Mouse (Mus musculus): ENCODE measurements around the gene Gm6358. TPM values are rescaled to one million over a fixed set of nuclear protein-coding genes. Genes with fewer than 3 reads are reported as not detected.
"Not testable (repeated sequence)": the region's sequence is repeated elsewhere in the genome, so short reads cannot be mapped to it uniquely, and the experiment has no call there.

Gene Gm6358
- not detected in 2 replicates for polyA plus RNA-seq (2015; fragmentation: Nextera tagmentation; extraction: Ambion mirVana)

DNA sequence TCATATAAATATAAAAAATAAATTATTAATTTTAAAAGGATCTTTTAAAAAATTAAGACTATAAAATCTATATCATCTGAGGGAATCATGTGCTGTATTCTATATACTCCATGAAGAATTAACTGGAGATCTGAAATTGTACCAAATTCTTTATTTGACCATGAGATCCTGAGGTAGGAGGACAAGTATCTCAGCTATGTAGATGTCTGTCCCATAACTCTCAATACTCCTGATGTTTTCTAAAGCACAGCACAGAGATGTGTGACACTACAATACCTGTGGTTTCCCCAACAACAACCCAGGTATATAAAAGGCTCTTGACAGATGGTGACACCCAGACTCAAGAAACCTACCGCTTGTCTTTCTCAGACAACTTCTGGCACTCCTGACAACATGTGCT is at the start of gene Gm6358:
TSS of gene Gm6358 (plus strand) at position 301 of the 400 bp plus-strand sequence.
- no peak for DNase-seq (ENCODE audit: low spot score)

DNA sequence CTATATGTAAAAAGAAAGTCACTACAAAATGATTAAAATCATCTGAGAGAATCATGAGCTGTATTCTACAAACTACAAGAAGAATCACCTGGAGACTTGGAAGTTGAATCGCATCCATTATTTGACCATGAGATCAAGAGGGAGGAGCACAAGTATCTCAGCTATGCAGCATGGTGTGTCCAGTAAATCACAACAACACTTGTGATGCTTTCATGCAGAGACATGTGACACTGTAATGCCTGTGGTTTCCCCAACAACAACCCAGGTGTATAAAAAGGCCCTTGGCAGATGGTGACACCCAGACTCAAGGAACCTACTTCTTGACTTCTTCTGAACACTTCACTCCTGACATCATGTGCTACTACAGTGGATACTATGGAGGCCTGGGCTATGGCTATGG is 10.1 kb downstream of the Gm6358 start, which contains the start of gene Gm10061:
TSS of gene Gm10061 (plus strand) at position 301 of the 400 bp plus-strand sequence.
- no peak for DNase-seq (ENCODE audit: low spot score)

DNA sequence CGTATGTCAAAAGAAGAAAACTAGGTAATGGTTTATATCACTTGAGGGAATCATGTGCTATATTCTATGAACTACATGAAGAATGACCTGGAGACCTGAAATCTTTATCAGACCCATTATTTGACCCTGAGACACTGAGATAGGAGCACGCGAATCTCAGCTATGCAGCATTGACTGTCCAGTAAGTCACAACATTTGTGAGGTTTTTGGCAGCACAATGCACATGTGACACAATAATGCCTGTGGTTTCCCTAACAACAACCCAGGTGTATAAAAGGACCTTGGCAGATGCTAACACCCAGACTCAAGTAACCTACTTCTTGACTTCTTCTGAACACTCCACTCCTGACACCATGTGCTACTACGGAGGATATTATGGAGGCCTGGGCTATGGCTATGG is 17.0 kb downstream of the Gm6358 start, which contains the start of gene Gm9789:
TSS of gene Gm9789 (plus strand) at position 301 of the 400 bp plus-strand sequence.
- no peak for DNase-seq (ENCODE audit: low spot score)

DNA sequence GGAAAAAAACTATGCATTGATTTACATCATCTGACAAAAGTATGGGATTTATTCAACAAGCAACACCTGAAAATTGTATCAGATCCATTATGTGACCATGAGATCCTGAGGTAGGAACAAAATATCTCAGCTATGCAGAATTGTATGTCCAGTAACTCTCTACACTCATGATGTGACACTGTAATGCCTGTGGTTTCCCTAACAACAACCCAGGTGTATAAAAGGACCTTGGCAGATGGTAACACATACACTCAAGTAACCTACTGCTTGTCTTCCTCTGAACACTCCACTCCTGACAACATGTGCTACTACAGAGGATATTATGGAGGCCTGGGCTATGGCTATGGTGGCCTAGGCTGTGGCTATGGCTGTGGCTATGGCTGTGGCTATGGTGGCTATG is 28.5 kb downstream of the Gm6358 start, which contains the start of gene Gm7735:
TSS of gene Gm7735 (plus strand) at position 301 of the 400 bp plus-strand sequence.
- DNase-seq (ENCODE audit: low spot score), result not testable (repeated sequence)

DNA sequence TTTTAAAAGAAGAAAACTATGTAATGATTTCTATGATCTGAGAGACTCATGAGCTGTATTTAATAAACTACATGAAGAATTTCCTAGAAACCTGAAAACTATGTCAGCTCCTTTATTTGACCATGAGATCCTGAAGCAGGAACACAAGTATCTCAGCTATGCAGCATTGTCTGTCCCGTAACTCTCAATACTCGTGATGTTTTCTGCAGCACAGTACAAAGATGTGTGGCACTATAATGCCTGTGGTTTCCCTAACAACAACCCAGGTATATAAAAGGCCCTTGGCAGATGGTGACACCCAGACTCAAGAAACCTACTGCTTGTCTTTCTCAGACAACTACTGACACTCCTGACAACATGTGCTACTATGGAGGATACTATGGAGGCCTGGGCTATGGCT is 33.8 kb downstream of the Gm6358 start, which contains the start of gene 1110057P08Rik:
TSS of gene 1110057P08Rik (plus strand) at position 301 of the 400 bp plus-strand sequence.
- DNase-seq (ENCODE audit: low spot score), result no peak

DNA sequence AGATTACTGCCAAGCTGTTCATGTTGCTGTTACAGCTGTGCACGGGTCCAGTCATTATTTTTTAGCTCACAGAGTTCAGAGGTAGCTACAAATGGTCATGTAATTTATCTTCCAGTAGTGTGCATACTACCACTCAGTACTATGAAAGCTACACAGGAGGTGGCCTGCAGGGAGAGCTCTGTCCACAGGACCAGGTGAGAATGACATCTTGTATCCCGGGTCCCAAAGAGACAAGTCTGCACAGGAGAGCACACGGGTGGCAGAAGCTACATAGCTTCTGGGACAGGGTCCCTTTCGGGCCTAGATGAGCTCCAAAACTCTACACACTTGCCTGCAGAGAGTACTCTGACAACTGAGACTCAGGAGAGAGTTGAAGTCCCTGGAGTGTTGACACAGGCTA is 48.0 kb downstream of the Gm6358 start:
- DNase-seq (ENCODE audit: low spot score), result no peak

Other genes starting within 250 kb of the Gm6358 start
- gene Krtap19-5, start 244.4 kb upstream of the Gm6358 start, polyA plus RNA-seq (2015; fragmentation: Nextera tagmentation; extraction: Ambion mirVana), result not detected in 2 replicates
- not detected in 2 replicates for gene Krtap19-9b, start 208.6 kb upstream of the Gm6358 start, polyA plus RNA-seq (2015; fragmentation: Nextera tagmentation; extraction: Ambion mirVana)
- not detected in 2 replicates for gene Krtap16-3, start 178.0 kb upstream of the Gm6358 start, polyA plus RNA-seq (2015; fragmentation: Nextera tagmentation; extraction: Ambion mirVana)
- not detected in 2 replicates for gene Krtap22-2, start 130.1 kb upstream of the Gm6358 start, polyA plus RNA-seq (2015; fragmentation: Nextera tagmentation; extraction: Ambion mirVana)
- gene Gm10229, start 125.6 kb upstream of the Gm6358 start, polyA plus RNA-seq (2015; fragmentation: Nextera tagmentation; extraction: Ambion mirVana), result not detected in 2 replicates
- gene Krtap6-1, start 109.2 kb upstream of the Gm6358 start, polyA plus RNA-seq (2015; fragmentation: Nextera tagmentation; extraction: Ambion mirVana), result not detected in 2 replicates
- not detected in 2 replicates for gene Gm10228, start 99.4 kb upstream of the Gm6358 start, polyA plus RNA-seq (2015; fragmentation: Nextera tagmentation; extraction: Ambion mirVana)
- not detected in 2 replicates for gene Krtap6-5, start 93.0 kb upstream of the Gm6358 start, polyA plus RNA-seq (2015; fragmentation: Nextera tagmentation; extraction: Ambion mirVana)
- not detected in 2 replicates for gene 1110025L11Rik, start 76.8 kb upstream of the Gm6358 start, polyA plus RNA-seq (2015; fragmentation: Nextera tagmentation; extraction: Ambion mirVana)
- gene Krtap6-3, start 56.8 kb upstream of the Gm6358 start, polyA plus RNA-seq (2015; fragmentation: Nextera tagmentation; extraction: Ambion mirVana), result not detected in 2 replicates
- not detected in 2 replicates for gene Gm10061, start 10.2 kb downstream of the Gm6358 start, polyA plus RNA-seq (2015; fragmentation: Nextera tagmentation; extraction: Ambion mirVana)
- gene Gm9789, start 17.1 kb downstream of the Gm6358 start, polyA plus RNA-seq (2015; fragmentation: Nextera tagmentation; extraction: Ambion mirVana), result not detected in 2 replicates
- gene Gm7735, start 28.6 kb downstream of the Gm6358 start, polyA plus RNA-seq (2015; fragmentation: Nextera tagmentation; extraction: Ambion mirVana), result not detected in 2 replicates
- gene 1110057P08Rik, start 33.9 kb downstream of the Gm6358 start, polyA plus RNA-seq (2015; fragmentation: Nextera tagmentation; extraction: Ambion mirVana), result not detected in 2 replicates
- gene Krtap20-2, start 65.0 kb downstream of the Gm6358 start, polyA plus RNA-seq (2015; fragmentation: Nextera tagmentation; extraction: Ambion mirVana), result not detected in 2 replicates

All from thymus, postnatal 0 days (tissue).